Mouse (Mus musculus) adrenal gland, postnatal 10 days (tissue): ENCODE measurements around the gene Adrb1. TPM values are rescaled to one million over a fixed set of nuclear protein-coding genes. Genes with fewer than 3 reads are reported as not detected.
A peak's percentile ranks its signal among the peaks of the same experiment; 100 is the strongest.
"Not testable (repeated sequence)": the region's sequence is repeated elsewhere in the genome, so short reads cannot be mapped to it uniquely, and the experiment has no call there.

Source experiments
- DNase-seq: peaks from one replicate; pipeline ENCODE4 v3.0.0; 2021; ENCODE audit warnings: mixed read lengths
- total RNA-seq, 2 experiments: library from RNA; stranded (reverse); gene quantifications; 2 replicates each; pipeline ENCODE4 v1.2.3; 2021

The Adrb1 gene
- total RNA-seq, 2 experiments from 2014 or later = 7.2 to 7.4 TPM

- DNase-seq = no peak
Observed at GRCm38 (mm10) chr19:56749343-56749742, 27.3 kb downstream of the Adrb1 start.

DNA sequence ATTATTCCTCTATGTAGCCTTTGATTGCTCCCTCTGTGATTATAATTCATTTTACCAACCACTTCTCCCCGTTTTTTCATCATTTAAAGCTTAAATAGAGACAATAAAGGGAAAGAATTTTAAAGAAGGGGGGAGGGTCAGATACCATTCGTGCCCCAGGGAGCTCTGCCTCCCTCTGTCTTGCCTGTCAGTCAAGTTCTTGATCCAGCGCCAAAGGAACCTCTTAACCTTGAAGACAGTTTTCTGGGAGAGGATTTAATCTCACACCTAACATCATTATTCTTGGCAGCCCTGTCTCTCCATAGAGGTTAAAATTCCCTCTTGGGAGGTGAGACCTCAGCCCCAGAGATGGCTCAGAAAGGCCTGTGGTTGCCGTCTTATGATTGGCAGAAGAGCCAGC is 28.7 kb downstream of the Adrb1 start:
- DNase-seq = no peak

GRCm38 (mm10) chr19:56754456-56754855 is 32.5 kb downstream of the Adrb1 start:
- not testable (repeated sequence) for DNase-seq

GRCm38 (mm10) chr19:56756412-56756811 is 34.4 kb downstream of the Adrb1 start:
- DNase-seq = no peak

GRCm38 (mm10) chr19:56758311-56758710 is 36.3 kb downstream of the Adrb1 start:
- DNase-seq = no peak

DNA sequence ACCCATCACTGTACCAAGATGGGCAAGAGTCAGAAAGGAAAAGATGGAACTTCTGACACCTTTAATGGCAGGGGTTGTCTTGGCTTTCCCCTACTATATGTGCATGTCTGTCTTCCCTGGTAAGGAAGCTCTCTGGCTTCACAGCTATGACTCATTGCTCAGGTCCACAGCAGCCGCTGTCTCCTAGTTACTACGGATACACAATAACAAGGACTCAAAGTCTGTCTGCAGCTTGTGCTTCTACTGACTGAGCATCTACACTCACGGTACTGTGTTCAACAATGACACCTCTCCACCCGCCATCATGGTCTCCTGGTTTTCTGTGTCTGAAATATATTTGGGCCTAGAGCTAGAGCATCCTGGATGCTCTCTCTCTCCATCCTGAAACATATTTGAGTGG is 37.7 kb downstream of the Adrb1 start:
- DNase-seq = no peak

- DNase-seq = peak; percentile 64
Observed at GRCm38 (mm10) chr19:56760306-56760940, 38.4 kb downstream of the Adrb1 start.

DNA sequence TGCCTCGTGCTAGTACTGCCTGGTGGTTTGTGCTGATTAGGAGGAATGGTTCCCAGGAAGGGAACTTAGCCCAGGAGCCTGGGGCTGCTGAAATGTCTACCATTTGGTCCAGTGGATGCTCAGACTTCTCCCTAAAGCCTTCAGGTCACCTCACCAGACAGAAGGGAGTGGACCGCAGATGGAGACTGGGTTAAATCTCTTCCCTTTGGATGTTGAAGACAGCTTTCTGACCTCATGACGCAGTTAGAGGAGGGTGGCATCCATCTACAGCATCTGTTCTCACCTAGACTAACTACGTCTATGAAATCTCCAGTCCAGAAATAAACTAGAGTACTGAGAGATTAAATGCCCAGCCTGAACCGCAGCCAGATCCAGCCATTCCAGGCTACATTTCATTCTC is 39.1 kb downstream of the Adrb1 start:
- no peak for DNase-seq

DNA sequence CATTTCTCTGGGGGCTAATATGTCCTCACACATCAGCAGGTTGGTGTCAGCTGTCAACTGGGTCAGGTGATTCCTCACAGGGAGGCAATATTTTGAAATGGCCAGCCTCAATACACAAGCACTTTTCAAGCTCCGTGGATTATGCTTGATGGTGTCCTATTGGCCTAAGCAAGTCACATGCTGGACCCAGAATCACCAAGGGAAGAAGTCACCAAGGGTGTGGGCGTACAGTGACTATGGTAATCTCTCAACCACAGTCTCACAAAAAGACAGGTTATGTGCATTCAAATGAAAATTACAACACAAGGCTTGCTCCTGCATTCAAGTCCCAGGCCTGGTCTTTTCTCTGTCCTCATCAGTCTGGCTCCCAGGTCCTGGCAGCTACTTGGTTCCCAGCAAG is 39.7 kb downstream of the Adrb1 start:
- no peak for DNase-seq

- no peak for DNase-seq
Observed at GRCm38 (mm10) chr19:56762686-56763085, 40.7 kb downstream of the Adrb1 start.

- no peak for DNase-seq
Observed at GRCm38 (mm10) chr19:56769024-56769423, 47.0 kb downstream of the Adrb1 start.

- DNase-seq = no peak
Observed at GRCm38 (mm10) chr19:56772158-56772557, 50.2 kb downstream of the Adrb1 start.

- no peak for DNase-seq
Observed at GRCm38 (mm10) chr19:56773393-56773971, 51.5 kb downstream of the Adrb1 start.

DNA sequence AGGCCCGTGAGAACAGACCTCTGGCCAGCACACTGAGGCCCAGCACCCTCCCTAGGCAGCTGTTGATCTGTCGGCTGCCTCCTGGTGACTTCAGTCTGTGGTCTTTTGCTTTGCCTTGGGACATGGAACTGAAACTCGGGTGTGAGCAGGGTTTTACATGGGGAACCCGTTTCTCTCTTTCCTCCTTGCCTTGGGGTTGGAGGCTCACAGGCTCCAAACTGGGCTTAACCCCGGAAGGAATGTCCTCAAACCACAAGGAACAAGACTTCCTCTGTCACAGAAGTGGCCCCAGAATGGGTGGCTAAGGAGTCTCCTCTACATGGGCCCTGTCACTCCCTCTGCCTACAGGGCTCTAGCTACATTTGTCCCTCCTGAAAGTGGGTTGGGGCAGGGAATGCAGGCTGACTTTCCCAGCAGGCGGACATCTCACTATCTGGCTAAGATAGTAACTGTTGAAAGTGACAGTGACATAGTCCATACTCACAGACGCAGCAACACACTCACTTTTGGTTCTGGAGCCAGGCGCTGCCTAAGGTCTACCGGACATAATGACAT is 52.5 kb downstream of the Adrb1 start:
- DNase-seq = no peak

GRCm38 (mm10) chr19:56774971-56775892 is 53.2 kb downstream of the Adrb1 start:
- DNase-seq = no peak

DNA sequence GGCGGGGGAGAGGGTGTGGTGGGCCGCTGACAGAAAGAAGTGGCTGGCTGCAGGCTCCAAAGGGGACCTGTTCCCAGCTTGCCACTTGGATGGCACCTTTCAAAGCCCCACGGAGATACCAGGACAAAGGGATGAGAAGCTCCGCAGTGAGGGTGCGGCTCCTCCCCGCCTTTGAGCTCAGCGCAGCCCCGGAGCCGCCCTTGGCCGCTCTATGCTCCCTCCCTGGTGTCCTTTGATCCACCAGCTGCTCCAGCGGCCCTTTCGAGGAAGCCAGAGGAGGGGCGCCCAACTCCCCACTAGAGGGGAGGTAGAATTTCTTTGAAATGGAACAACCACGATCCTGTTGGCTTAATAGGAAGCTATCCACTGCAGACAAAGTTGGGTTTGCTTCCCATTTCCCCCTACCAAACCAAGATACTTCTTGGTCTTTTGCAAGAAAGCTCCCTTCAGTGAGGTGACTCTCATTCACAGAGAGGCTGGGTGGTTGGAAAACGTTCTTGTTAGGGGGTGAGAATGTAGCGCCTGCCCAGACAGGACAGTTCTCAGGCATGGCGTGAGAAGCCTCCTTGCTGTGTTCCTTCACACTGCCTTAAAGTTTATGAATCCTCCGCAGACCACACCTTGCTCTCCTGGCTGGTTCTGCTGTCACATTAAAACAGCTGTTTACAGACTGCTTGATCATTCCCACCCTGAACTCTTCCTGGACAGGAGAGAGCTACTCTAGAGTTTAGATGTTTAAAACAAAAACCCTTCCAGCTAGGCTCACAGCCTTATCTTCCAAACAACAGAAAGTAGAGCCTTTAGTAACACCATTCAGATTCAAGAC is 54.1 kb downstream of the Adrb1 start:
- DNase-seq = no peak

DNA sequence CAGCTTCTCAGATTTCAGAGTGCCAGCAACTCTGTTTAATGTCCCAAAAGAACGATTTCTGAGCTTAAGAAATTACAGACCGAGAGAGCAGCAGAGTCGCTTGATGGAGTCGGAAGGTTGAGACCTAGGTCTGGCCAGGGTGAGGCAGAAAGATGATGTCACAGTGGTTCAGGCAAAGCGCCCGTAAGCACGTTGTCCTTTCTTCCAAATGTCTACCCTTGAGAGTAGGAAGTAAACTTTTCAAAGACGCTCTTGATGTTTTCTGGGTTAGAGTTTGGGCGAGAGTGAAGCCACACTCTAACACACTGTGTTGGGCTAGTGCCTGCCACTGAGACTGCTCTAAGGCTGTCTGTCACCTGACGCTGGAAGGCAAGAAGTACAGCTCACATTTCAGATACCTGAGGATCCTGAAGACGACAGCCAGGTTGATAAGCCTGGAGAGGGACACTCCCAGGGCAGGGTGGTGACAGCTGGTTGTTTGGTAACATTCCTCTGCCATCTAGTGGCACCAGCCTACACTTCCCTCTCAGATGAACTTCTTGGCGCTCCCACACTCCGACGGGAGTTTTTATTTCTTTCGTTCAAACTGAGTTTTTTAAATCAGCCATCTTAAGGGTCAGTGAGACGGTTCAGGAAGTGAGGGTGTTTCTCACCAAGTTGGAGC is 54.9 kb downstream of the Adrb1 start:
- DNase-seq = peak; percentile 69

DNA sequence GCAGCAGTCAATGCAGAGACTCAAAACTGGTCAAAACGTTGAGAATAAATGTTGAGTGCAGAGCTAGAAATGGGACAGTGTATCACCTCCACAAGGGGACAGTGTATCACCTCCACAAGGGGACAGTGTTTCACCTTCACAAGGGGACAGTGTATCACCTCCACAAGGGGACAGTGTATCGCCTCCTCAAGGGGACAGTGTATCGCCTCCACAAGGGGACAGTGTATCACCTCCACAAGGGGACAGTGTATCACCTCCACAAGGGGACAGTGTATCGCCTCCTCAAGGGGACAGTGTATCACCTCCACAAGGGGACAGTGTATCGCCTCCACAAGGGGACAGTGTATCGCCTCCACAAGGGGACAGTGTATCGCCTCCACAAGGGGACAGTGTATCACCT is 56.5 kb downstream of the Adrb1 start:
- not testable (repeated sequence) for DNase-seq
